14 mouse cellular contexts compared by ENCODE assay signal in genomic region chr2:164150086-164150760, GRCm38 (mm10). TPM values are rescaled to one million over a fixed set of nuclear protein-coding genes. Genes with fewer than 3 reads are reported as not detected.
DNase-seq lines count a peak whose midpoint lies in the region; ATAC-seq and TF ChIP-seq lines count a peak whose summit lies in the region.
"Had no signal": no experiment of that assay in that cellular context is flagged by ENCODE, and none has a peak within 500 bp of the region (broad histone marks: within the 10 kb centered on the region; RNA-seq: fewer than 3 reads in every experiment).

No protein-coding gene starts in this region.

- H3K4me3 ChIP-seq in heart, embryonic 14.5 days (ENCODE audit: control insufficient read depth in 1 of 2, insufficient read depth in 1 of 2, low read depth in 1 of 2, low read length in 2 of 2) = no peak overlapping the region
- H3K4me3 ChIP-seq in stomach, embryonic 15.5 days (replicated peaks) = no peak overlapping the region
- no peak overlapping the region for H3K4me3 ChIP-seq in stomach, postnatal 0 days (ENCODE audit: low read depth, low read length)
- no peak overlapping the region for H3K4me3 ChIP-seq in hindbrain, embryonic 14.5 days (replicated peaks; ENCODE audit: low read length)
- H3K4me3 ChIP-seq: erythroblast, embryonic 14.5 days; liver, embryonic 13.5 days had no signal

- ATAC-seq in heart, embryonic 14.5 days (ENCODE audit: insufficient number of reproducible peaks, insufficient read depth, low FRiP score, low read depth) = 0 out of 2 replicates have a peak, but pooled peaks have one; percentile 48
- ATAC-seq in stomach, embryonic 15.5 days (ENCODE audit: insufficient read depth, low FRiP score, low read depth) = no peak; the same call in 1 of the 2 replicates
- no peak for ATAC-seq in stomach, postnatal 0 days (ENCODE audit: low FRiP score, low TSS enrichment)
- ATAC-seq in hindbrain, embryonic 14.5 days (ENCODE audit: low FRiP score) = peak; percentile 34; the same call in 1 of the 2 replicates
- ATAC-seq in CD4-positive, CD25-positive, alpha-beta regulatory T cell, adult 4 months = no peak
- ATAC-seq: activated CD4-positive, CD25-positive, alpha-beta regulatory T cell, adult 4 months had no signal

- TF ChIP-seq EP300 in stomach, postnatal 0 days (optimal IDR thresholded peaks at IDR 0.05) = no peak

- H3K9me3 ChIP-seq in heart, embryonic 14.5 days (ENCODE audit: control insufficient read depth, low read length) = no peaks in the 10 kb centered on the region
- H3K9me3 ChIP-seq in stomach, embryonic 15.5 days = no peaks in the 10 kb centered on the region
- no peaks in the 10 kb centered on the region for H3K9me3 ChIP-seq in stomach, postnatal 0 days (ENCODE audit: control insufficient read depth, low read length)
- no peaks in the 10 kb centered on the region for H3K9me3 ChIP-seq in hindbrain, embryonic 14.5 days (ENCODE audit: control insufficient read depth, low read length)
- H3K9me3 ChIP-seq: liver, embryonic 13.5 days had no signal

- WGBS in heart, embryonic 14.5 days = 34% methylated on average over 14 of the region's 14 CpGs
- 47% methylated on average over 14 of the region's 14 CpGs for WGBS in stomach, embryonic 15.5 days
- 45% methylated on average over 14 of the region's 14 CpGs for WGBS in stomach, postnatal 0 days
- WGBS in hindbrain, embryonic 14.5 days = 44% methylated on average over 14 of the region's 14 CpGs

- TF ChIP-seq CTCF in stomach, postnatal 0 days (IDR thresholded peaks at IDR 0.05; ENCODE audit: low read depth) = no peak

- H3K27ac ChIP-seq in heart, embryonic 14.5 days (replicated peaks in 1 of 2; ENCODE audit: control insufficient read depth in 1 of 2, insufficient read depth in 1 of 2, low read depth in 2 of 2, low read length in 2 of 2) = peak overlapping the region; percentile 29 to 63
- H3K27ac ChIP-seq in stomach, embryonic 15.5 days = 0 out of 2 replicates have a peak overlapping the region, but pooled peaks have one; percentile 2
- H3K27ac ChIP-seq in stomach, postnatal 0 days (replicated peaks) = no peak overlapping the region
- peak overlapping the region; percentile 56; the same call in 1 of the 2 replicates for H3K27ac ChIP-seq in hindbrain, embryonic 14.5 days
- H3K27ac ChIP-seq: liver, embryonic 13.5 days had no signal

- peaks cover 36% of the 10 kb centered on the region for H3K36me3 ChIP-seq in heart, embryonic 14.5 days (ENCODE audit: control insufficient read depth, insufficient read depth, low read length)
- H3K36me3 ChIP-seq in stomach, embryonic 15.5 days = 0 out of 2 replicates have a peak, but pooled peaks cover 9% of the 10 kb centered on the region
- peaks cover 5% of the 10 kb centered on the region; the same call in 1 of the 2 replicates for H3K36me3 ChIP-seq in stomach, postnatal 0 days (ENCODE audit: control insufficient read depth, insufficient read depth, low read length)
- peaks cover 36% of the 10 kb centered on the region for H3K36me3 ChIP-seq in hindbrain, embryonic 14.5 days (replicated peaks; ENCODE audit: control insufficient read depth, insufficient read depth)

- peaks cover 12 to 13% of the 10 kb centered on the region in 2 experiments for H3K4me1 ChIP-seq in heart, embryonic 14.5 days (ENCODE audit: control insufficient read depth in 2 of 2, insufficient read depth in 2 of 2, low read length in 2 of 2)
- H3K4me1 ChIP-seq in stomach, embryonic 15.5 days = no peaks in the 10 kb centered on the region
- no peaks in the 10 kb centered on the region for H3K4me1 ChIP-seq in stomach, postnatal 0 days (replicated peaks; ENCODE audit: control insufficient read depth, insufficient read depth)
- H3K4me1 ChIP-seq in hindbrain, embryonic 14.5 days (replicated peaks; ENCODE audit: control insufficient read depth, insufficient read depth, low read length) = no peaks in the 10 kb centered on the region; the same call in 1 of the 2 replicates
- H3K4me1 ChIP-seq: liver, embryonic 13.5 days had no signal

- no peak for DNase-seq in heart, adult 8-10 months (ENCODE audit: low spot score)
- DNase-seq in stomach, postnatal 0 days (ENCODE audit: low spot score) = no peak
- DNase-seq in hindbrain, embryonic 14.5 days (ENCODE audit: low spot score) = no peak
- DNase-seq in left cerebral cortex, adult 18-20 months (ENCODE audit: low spot score in 2 of 2) = no peak
- DNase-seq in thymus, postnatal 36 days = no peak
- DNase-seq: liver, embryonic 13.5 days had no signal

- H3K4me2 ChIP-seq in heart, embryonic 14.5 days (ENCODE audit: low read length) = no peak overlapping the region
- no peak overlapping the region for H3K4me2 ChIP-seq in stomach, embryonic 15.5 days
- H3K4me2 ChIP-seq in stomach, postnatal 0 days (replicated peaks; ENCODE audit: low read depth) = no peak overlapping the region
- no peak overlapping the region for H3K4me2 ChIP-seq in hindbrain, embryonic 14.5 days (replicated peaks)
- H3K4me2 ChIP-seq: liver, embryonic 13.5 days; midbrain, embryonic 11.5 days had no signal

- H3K27me3 ChIP-seq in heart, embryonic 14.5 days (ENCODE audit: control insufficient read depth, insufficient read depth, low read length) = no peaks in the 10 kb centered on the region
- H3K27me3 ChIP-seq in stomach, embryonic 15.5 days (replicated peaks) = no peaks in the 10 kb centered on the region
- no peaks in the 10 kb centered on the region for H3K27me3 ChIP-seq in stomach, postnatal 0 days (ENCODE audit: control insufficient read depth, insufficient read depth, low read length)
- no peaks in the 10 kb centered on the region for H3K27me3 ChIP-seq in hindbrain, embryonic 14.5 days (ENCODE audit: control insufficient read depth, insufficient read depth, low read length)
- H3K27me3 ChIP-seq: liver, embryonic 13.5 days had no signal

- no peak overlapping the region; the same call in 1 of the 2 replicates for H3K9ac ChIP-seq in heart, embryonic 14.5 days (ENCODE audit: low read length)
- H3K9ac ChIP-seq in stomach, embryonic 15.5 days = no peak overlapping the region
- H3K9ac ChIP-seq in stomach, postnatal 0 days (ENCODE audit: low read length) = no peak overlapping the region
- no peak overlapping the region for H3K9ac ChIP-seq in hindbrain, embryonic 14.5 days
- H3K9ac ChIP-seq: liver, embryonic 13.5 days had no signal

RNA-seq across cellular contexts. Expression of gene Kcns1, which starts 20.7 kb away (rescaled TPM):
- 0.22 and 0.28 TPM in 2 replicates for polyA plus RNA-seq in heart, embryonic 14.5 days (2014; fragmentation: Nextera tagmentation; extraction: Ambion mirVana)
- under 1 TPM in 2 of 4 experiments, not detected in 2; 0.09 TPM for total RNA-seq in heart, adult 8-10 months (2022)
- 0.14 and 0.28 TPM in 2 replicates for polyA plus RNA-seq in stomach, embryonic 15.5 days (2015; fragmentation: Nextera tagmentation; extraction: Ambion mirVana)
- 0.19 and 0.23 TPM in 2 replicates for polyA plus RNA-seq in stomach, postnatal 0 days (2015; fragmentation: Nextera tagmentation; extraction: Ambion mirVana)
- polyA plus RNA-seq in hindbrain, embryonic 14.5 days (2014; fragmentation: Nextera tagmentation; extraction: Ambion mirVana) = 1.1 and 1.6 TPM in 2 replicates
- total RNA-seq in left cerebral cortex, adult 18-20 months (2021) = 10 to 100 TPM; 21.8 to 23.2 TPM
- polyA plus RNA-seq in CD4-positive, CD25-positive, alpha-beta regulatory T cell, adult 4 months (2017; shearing (Covaris generic)) = under 1 TPM in 1 of 2 experiments, not detected in 1; 0.22 TPM
- polyA plus RNA-seq: erythroblast, embryonic 14.5 days; liver, embryonic 13.5 days had no signal

RNA-seq across cellular contexts. Expression of gene Wfdc5, which starts 32.3 kb away (rescaled TPM):
- polyA plus RNA-seq in heart, embryonic 14.5 days (2014; fragmentation: Nextera tagmentation; extraction: Ambion mirVana) = not detected in 2 replicates
- total RNA-seq in heart, adult 8-10 months (2022) = not detected
- polyA plus RNA-seq in stomach, embryonic 15.5 days (2015; fragmentation: Nextera tagmentation; extraction: Ambion mirVana) = 0.70 and 2.6 TPM in 2 replicates
- 63.2 and 68.6 TPM in 2 replicates for polyA plus RNA-seq in stomach, postnatal 0 days (2015; fragmentation: Nextera tagmentation; extraction: Ambion mirVana)
- not detected in 2 replicates for polyA plus RNA-seq in hindbrain, embryonic 14.5 days (2014; fragmentation: Nextera tagmentation; extraction: Ambion mirVana)
- not detected for total RNA-seq in left cerebral cortex, adult 18-20 months (2021)
- polyA plus RNA-seq in CD4-positive, CD25-positive, alpha-beta regulatory T cell, adult 4 months (2017; shearing (Covaris generic)) = not detected
- total RNA-seq: gastrocnemius, postnatal 4 days had no signal
- polyA plus RNA-seq: activated CD4-positive, CD25-positive, alpha-beta regulatory T cell, adult 4 months; erythroblast, embryonic 14.5 days; large intestine, adult 2 months; liver, embryonic 13.5 days; midbrain, embryonic 11.5 days had no signal

RNA-seq across cellular contexts. Expression of gene Wfdc12, which starts 40.2 kb away (rescaled TPM):
- not detected in 2 replicates for polyA plus RNA-seq in heart, embryonic 14.5 days (2014; fragmentation: Nextera tagmentation; extraction: Ambion mirVana)
- total RNA-seq in heart, adult 8-10 months (2022) = not detected
- polyA plus RNA-seq in stomach, embryonic 15.5 days (2015; fragmentation: Nextera tagmentation; extraction: Ambion mirVana) = not detected in 2 replicates
- polyA plus RNA-seq in stomach, postnatal 0 days (2015; fragmentation: Nextera tagmentation; extraction: Ambion mirVana) = 2.4 and 2.5 TPM in 2 replicates
- polyA plus RNA-seq in hindbrain, embryonic 14.5 days (2014; fragmentation: Nextera tagmentation; extraction: Ambion mirVana) = not detected in 2 replicates
- total RNA-seq in left cerebral cortex, adult 18-20 months (2021) = not detected
- not detected for polyA plus RNA-seq in CD4-positive, CD25-positive, alpha-beta regulatory T cell, adult 4 months (2017; shearing (Covaris generic))
- total RNA-seq: gastrocnemius, postnatal 4 days had no signal
- polyA plus RNA-seq: activated CD4-positive, CD25-positive, alpha-beta regulatory T cell, adult 4 months; erythroblast, embryonic 14.5 days; large intestine, adult 2 months; liver, embryonic 13.5 days; midbrain, embryonic 11.5 days had no signal

RNA-seq across cellular contexts. Expression of gene Wfdc15a, which starts 49.7 kb away (rescaled TPM):
- polyA plus RNA-seq in heart, embryonic 14.5 days (2014; fragmentation: Nextera tagmentation; extraction: Ambion mirVana) = not detected in 2 replicates
- total RNA-seq in heart, adult 8-10 months (2022) = not detected
- polyA plus RNA-seq in stomach, embryonic 15.5 days (2015; fragmentation: Nextera tagmentation; extraction: Ambion mirVana) = not detected in 2 replicates
- 0.23 and 0.29 TPM in 2 replicates for polyA plus RNA-seq in stomach, postnatal 0 days (2015; fragmentation: Nextera tagmentation; extraction: Ambion mirVana)
- not detected in 2 replicates for polyA plus RNA-seq in hindbrain, embryonic 14.5 days (2014; fragmentation: Nextera tagmentation; extraction: Ambion mirVana)
- not detected for total RNA-seq in left cerebral cortex, adult 18-20 months (2021)
- not detected for polyA plus RNA-seq in CD4-positive, CD25-positive, alpha-beta regulatory T cell, adult 4 months (2017; shearing (Covaris generic))
- total RNA-seq: gastrocnemius, postnatal 4 days had no signal
- polyA plus RNA-seq: activated CD4-positive, CD25-positive, alpha-beta regulatory T cell, adult 4 months; erythroblast, embryonic 14.5 days; large intestine, adult 2 months; liver, embryonic 13.5 days; midbrain, embryonic 11.5 days had no signal

Comparison
In these comparisons a context has a peak if more than half of its experiments do, and no peak if none do; other contexts are left out.
1. RNA of gene Wfdc5, which starts 32.3 kb away (polyA plus RNA-seq): 63.2 to 68.6 TPM in stomach, postnatal 0 days; 0.70 to 2.6 TPM in stomach, embryonic 15.5 days, not detected in heart, embryonic 14.5 days, not detected in hindbrain, embryonic 14.5 days and not detected in CD4-positive, CD25-positive, alpha-beta regulatory T cell, adult 4 months; every median in the first group is over 10 times any median in the second.
2. ATAC-seq: peak in heart, embryonic 14.5 days (single experiment) and hindbrain, embryonic 14.5 days (single experiment); none in stomach, embryonic 15.5 days (single experiment), stomach, postnatal 0 days (single experiment) and CD4-positive, CD25-positive, alpha-beta regulatory T cell, adult 4 months (single experiment).